Mouse (Mus musculus): ENCODE measurements around the gene Spats2.
"Not testable (repeated sequence)": the region's sequence is repeated elsewhere in the genome, so short reads cannot be mapped to it uniquely, and the experiment has no call there.

Spats2 gene

DNA sequence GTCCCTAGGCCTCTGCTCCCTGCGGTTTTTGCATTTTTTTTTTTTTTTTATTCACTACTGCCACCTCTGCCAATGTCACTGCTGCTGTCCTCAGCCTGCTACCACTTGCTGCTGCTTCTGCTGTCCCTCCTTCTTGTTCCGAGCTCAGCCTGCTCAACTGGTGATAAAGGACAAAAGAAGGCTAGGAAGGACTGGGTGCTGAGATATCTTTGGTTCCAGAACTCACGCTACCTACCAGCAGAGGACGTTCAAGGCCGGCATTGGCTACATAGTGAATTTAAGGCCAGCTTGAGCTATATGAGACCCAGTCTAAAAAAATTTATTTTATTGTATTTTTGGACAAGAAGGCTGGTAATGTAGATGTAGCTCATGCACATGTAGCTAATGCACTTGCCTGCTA, 12.7 kb downstream of the Spats2 start:
- DNase-seq (ENCODE audit: low spot score in 2 of 2), result no peak

GRCm38 (mm10) chr15:99139669-99140068, 14.0 kb downstream of the Spats2 start:
- DNase-seq (ENCODE audit: low spot score in 2 of 2), result no peak

DNA sequence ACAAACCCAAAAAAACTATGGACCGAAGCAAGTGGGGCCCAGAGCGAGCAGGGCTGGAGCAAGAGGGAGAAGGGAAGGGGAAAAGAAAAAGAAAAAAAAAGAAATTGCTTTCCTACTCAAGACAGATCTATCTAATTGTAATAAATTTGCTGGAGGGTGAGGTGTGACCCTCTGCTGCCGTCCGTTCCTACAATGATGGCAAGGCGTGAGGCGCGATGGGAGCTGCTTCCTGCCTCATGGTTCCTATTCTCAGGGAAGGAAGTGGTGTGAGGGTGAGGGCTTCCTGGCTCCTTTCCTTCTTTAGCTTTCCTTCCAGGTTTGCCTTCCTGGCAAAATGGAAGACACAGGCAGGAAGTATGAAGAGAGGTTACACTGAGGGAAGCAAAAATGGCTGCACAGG, 24.8 kb downstream of the Spats2 start:
- DNase-seq (ENCODE audit: low spot score in 2 of 2), result no peak

DNA sequence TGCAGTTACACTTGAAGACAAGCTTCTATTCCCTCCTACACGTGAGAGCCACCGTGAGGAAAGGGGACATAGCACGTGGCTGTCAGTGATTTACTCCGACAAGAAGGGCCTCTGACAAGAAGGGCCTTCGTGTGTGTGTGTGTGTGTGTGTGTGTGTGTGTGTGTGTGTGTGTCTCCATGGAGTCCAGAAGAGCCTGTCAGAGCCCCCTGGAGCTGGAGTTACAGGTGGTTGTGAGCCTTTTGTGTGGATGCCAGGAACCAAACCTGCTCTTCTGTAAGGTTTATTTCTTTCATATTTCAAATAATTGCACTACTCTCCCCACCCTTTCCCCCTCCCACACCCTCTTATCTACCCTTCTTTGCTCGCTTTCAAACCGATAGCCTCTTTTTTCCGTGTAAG, 25.6 kb downstream of the Spats2 start:
- no peak for DNase-seq (ENCODE audit: low spot score in 2 of 2)

DNA sequence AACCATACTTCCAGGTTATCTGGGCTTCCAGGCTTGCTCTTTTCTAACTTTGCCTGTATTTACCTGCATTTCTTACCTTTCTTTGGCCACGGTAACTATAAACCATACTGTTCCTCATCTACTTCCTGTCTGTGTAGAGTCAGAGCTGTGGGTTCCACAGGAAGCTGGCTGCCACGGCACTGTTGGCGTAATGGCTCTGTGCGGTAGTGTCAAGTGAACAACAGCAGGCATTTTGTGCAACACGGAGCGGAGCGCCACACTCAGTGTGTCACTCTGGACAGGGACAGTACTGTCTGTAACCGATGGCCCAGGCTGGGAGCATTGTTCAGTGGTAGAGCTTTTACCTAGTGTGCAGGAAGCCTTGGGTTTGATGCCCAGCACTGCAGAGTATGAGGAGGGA, 27.8 kb downstream of the Spats2 start:
- DNase-seq (ENCODE audit: low spot score in 2 of 2), result no peak

DNA sequence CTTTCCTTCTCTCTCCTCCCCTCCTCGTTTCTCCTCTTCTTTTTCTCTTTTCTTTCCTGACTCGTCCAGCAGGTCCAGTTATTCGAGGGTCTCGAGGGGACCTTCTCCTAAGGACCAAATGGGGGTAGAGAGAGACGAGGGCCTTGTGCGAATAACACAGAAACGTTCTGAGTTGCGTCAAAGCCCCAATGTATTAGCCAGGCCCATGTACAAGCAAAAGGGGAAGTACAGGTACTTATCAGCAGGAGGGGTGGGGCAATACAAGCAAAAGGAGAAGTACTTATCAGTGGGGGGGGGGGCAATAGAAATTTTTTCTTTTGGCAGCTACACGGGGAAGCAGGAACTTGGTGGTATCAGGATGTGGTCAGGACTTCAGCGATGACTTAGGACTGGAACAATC, 28.8 kb downstream of the Spats2 start:
- DNase-seq (ENCODE audit: low spot score in 2 of 2), result not testable (repeated sequence)

DNA sequence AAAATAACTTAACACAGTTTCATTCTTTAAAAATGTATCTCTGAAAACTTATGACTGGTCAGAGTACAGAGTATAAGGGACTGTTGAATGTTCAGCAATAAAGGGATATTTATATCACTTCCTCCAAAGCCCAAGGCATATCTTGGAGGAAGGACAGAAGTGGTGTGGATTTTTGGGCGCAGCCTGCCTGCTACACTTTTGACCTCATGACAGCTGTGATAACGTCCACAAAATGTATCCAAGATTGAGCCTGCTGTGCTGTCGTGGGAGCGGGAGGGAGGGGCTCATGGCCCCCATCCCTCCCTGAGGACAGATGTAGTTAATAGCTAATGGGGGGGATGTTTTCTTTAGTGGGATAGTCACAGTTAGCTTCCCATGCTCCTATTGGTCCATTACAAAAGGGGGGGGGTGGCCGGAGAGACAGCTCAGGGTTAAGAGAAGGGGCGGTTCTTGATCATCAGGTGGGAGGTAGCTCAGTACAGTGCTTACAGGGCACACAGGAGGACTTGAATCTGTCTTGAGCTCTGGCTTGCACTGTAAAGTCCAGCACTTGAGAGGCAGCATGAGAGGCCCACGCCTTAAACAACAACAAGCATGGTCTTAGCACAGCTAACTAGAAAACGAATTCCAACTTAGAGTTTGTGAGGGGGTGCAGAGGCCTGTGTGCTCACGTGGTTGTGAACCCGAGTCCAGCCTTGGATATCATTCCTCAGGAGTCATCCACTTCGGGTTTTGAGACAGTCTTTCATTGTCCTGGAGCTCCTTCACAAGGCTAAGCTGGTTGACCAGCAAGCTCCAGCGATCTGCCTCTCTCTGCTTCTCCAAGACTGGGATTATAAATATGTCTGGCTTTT, 38.0 kb downstream of the Spats2 start:
- no peak for DNase-seq (ENCODE audit: low spot score in 2 of 2)

DNA sequence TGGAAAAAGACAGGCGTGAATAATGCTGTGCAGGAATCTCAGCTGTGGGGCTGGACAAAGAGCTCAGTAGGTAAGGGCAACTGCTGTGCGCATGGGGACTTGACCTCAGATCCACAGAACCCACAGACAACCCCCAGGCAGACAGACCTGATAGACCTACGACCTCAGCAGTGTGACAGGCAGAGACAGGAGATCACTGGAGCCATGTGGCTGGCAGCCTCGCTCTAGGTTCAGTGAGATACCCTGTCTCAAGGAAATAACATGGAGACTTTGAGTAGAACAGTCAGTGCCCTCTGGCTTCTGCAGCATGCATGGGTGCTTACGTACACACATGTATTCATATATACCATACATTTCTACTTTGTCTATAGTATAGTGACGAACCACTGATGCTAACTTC, 46.4 kb downstream of the Spats2 start:
- no peak for DNase-seq (ENCODE audit: low spot score in 2 of 2)

GRCm38 (mm10) chr15:99179639-99180038, 53.9 kb downstream of the Spats2 start:
- DNase-seq (ENCODE audit: low spot score in 2 of 2), result no peak

GRCm38 (mm10) chr15:99184217-99184914, 58.6 kb downstream of the Spats2 start:
- no peak for DNase-seq (ENCODE audit: low spot score in 2 of 2)

DNA sequence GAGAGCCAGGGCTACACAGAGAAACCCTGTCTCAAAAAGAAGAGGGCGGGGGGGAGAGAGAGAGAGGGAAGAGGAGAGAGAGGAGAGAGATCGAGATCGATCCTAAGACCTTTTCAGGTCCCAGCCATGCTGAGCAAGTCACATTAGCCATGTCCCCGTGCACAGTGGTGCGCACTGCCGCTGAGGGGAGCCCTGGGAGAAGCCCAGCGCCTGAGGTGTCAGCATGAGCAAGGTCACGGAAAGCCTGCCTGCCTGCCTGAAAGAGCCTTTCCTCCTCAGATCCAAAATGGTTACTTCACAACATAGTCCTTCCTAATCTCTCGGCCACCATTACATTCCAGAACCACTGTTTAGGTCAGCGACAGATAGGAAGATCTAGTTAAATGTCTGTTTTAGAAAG, 68.6 kb downstream of the Spats2 start:
- no peak for DNase-seq (ENCODE audit: low spot score in 2 of 2)

DNA sequence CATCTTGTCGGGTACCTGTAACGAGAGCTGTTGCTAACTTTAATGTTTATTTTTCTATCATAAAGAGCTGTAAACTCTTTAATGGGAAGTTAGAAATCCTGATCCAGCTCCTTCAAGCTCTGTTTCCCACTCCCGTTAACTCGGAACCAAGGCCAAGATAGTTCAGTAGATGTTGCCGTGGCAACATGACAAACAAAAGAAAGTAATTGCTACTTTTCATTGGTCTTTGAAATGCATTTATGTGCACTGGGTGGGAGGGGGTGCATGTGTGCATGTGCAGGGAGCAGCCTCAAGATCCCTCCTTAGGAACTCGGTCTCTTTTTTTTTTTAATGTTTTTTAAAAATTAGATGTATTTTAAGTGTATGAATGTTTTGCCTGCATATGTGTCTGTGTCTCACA, 69.3 kb downstream of the Spats2 start:
- DNase-seq (ENCODE audit: low spot score in 2 of 2), result no peak

- no peak for DNase-seq (ENCODE audit: low spot score in 2 of 2)
These were observed 73.0 kb downstream of the Spats2 start for GRCm38 (mm10) chr15:99198761-99199160.

- no peak for DNase-seq (ENCODE audit: low spot score in 2 of 2)
These were observed 80.2 kb downstream of the Spats2 start for GRCm38 (mm10) chr15:99205959-99206358.

GRCm38 (mm10) chr15:99213183-99213582, 87.5 kb downstream of the Spats2 start:
- no peak for DNase-seq (ENCODE audit: low spot score in 2 of 2)

GRCm38 (mm10) chr15:99214941-99215340, 89.2 kb downstream of the Spats2 start:
- DNase-seq (ENCODE audit: low spot score in 2 of 2), result peak in 1 of 2 experiments; percentile 36

- DNase-seq (ENCODE audit: low spot score in 2 of 2), result no peak
These were observed 90.2 kb downstream of the Spats2 start for GRCm38 (mm10) chr15:99215741-99216463.

DNA sequence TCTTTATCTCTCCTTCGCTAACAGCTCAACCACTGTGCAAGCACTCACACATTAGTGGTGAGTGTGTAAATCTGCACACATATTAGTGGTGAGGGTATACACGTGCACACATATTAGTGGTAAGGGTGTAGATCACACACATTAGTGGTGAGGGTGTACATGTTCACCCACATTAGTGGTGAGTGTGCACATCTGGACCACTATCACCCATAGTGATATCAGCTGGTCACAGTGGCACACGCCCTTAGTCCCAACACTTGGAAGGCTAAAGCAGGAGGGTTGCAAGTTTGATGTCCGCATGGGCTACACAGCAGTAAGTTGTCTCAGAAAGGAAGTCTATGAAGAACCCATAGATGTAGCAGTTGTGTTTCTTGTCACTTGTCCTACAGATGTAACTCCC, 91.9 kb downstream of the Spats2 start:
- no peak for DNase-seq (ENCODE audit: low spot score in 2 of 2)

DNA sequence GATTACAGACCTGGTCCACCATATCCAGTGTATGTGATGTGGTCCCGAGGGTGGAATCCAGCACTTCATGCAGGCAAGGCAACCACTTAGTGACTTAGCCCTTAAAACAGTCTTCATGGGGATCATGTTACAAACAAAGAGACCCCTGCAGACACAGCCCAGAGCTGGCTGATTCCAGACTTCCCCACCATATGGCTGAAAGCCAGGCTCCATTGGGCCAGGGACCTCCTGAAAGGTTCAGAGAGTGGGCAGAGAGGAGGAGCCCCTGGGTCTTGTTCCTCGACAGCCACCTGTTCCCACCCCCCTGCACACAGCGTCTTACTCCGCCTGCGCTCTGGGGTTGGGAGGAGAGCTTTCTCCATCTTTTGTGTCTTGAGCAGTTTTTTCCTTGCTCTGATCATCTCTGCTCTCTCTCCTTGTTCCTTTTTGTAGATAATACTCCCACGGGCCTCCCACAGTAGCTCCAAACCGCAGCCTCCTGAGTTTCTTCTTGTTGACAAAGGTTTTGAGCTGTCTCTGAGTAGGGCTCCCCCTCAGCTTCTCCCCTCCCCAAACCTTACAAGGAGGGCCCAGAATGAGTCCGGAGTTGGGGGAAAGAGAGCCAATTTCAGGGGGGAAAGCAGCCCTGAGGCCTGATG, 95.7 kb downstream of the Spats2 start:
- DNase-seq (ENCODE audit: low spot score in 2 of 2), result no peak

DNA sequence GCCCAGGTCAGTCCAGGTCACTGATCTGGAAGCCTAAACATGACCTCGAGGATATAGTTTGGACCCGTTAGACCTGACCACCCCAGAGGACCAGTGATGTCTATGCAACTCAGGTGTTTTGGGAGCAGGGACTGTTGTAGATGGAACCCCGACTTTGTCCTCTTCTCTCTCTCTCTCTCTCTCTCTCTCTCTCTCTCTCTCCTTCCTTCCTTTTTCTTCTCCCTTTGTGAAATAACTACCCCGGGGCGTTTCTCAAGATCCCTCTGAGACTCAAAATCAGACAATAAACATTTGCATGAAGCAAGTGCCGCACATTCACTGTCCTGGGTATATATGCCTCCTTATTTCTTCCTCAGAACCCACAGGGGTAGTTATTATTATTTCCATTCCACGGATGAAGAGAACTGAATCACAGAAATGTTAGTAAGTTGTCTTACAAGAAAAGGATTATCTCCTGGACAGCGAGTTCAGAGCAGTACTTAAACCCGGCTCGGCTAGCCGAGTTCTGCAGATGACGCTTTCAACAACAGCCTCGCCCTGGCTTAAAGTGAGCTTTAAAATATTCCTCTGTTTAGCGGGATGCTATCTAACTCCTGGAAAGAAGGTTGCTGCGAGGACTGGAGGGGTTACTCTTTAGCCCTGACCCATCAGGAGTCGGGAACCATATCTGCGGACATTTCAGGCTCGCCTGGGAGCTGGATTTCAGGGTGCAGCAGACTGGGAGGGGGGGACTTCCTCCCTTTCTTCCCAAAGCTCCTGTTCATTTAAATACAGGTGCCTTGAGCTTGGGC, 97.3 kb downstream of the Spats2 start:
- no peak for DNase-seq (ENCODE audit: low spot score in 2 of 2)

GRCm38 (mm10) chr15:99223585-99224207, 98.0 kb downstream of the Spats2 start:
- DNase-seq (ENCODE audit: low spot score in 2 of 2), result no peak

Measured in spleen, postnatal 36 days (tissue).